ENCODE assay signal across 8 mouse cellular contexts in the genomic region with DNA sequence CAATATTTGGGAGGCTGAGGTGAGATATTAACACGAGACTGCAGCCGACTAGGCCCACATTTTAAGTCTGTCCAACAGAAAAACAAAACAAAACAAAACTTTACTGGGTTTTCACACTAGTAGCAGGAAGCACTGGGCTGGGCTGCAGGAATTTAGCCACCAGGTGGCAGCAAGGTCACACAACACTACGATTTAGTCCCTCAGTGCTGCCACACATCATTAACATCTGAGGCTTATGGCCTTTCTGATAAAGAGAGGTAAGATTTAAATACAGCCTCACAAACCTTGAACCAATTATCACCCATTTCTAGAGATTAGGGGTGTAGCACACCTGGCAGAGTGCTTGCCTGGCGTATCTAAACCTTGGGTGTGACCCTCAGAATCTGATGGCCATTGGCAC. TPM values are rescaled to one million over a fixed set of nuclear protein-coding genes. Genes with fewer than 3 reads are reported as not detected.
DNase-seq lines count a peak whose midpoint lies in the region; ATAC-seq and TF ChIP-seq lines count a peak whose summit lies in the region.

No protein-coding gene starts in this region.

- no peaks in the 10 kb centered on the region for H3K9me3 ChIP-seq in forebrain, postnatal 0 days (ENCODE audit: low read length)
- no peaks in the 10 kb centered on the region for H3K9me3 ChIP-seq in limb, embryonic 10.5 days (replicated peaks)
- H3K9me3 ChIP-seq in midbrain, embryonic 14.5 days (ENCODE audit: control insufficient read depth, low read length): no peaks in the 10 kb centered on the region

- ATAC-seq in forebrain, postnatal 0 days: peak; percentile 63; the same call in 1 of the 2 replicates
- no peak for ATAC-seq in midbrain, embryonic 14.5 days (ENCODE audit: low FRiP score, low TSS enrichment)

- H3K9ac ChIP-seq in forebrain, postnatal 0 days: no peak overlapping the region
- no peak overlapping the region for H3K9ac ChIP-seq in midbrain, embryonic 14.5 days (replicated peaks; ENCODE audit: low read length)

- no peak overlapping the region for H3K4me2 ChIP-seq in forebrain, postnatal 0 days (ENCODE audit: low read depth)
- H3K4me2 ChIP-seq in midbrain, embryonic 14.5 days (ENCODE audit: low read length): no peak overlapping the region

- DNase-seq in layer of hippocampus, adult 11-12 months (ENCODE audit: low spot score): peak; percentile 81
- DNase-seq in layer of hippocampus, adult 9-10 months (ENCODE audit: low spot score): no peak
- DNase-seq in c-Kit-positive CD71-negative TER-119-negative erythroid progenitor cells, embryonic 14.5 days (ENCODE audit: low read depth): peak; percentile 83
- peak; percentile 86 for DNase-seq in forebrain, postnatal 0 days
- DNase-seq in hindlimb bud, embryonic 11.5 days (ENCODE audit: extremely low spot score, low read depth, low spot score): peak; percentile 62
- DNase-seq in limb, embryonic 10.5 days (ENCODE audit: low spot score): peak; percentile 85
- DNase-seq in midbrain, embryonic 14.5 days: peak; percentile 89
- peak; percentile 85 to 92 for DNase-seq in spleen, postnatal 4 days (ENCODE audit: low spot score in 2 of 2)

- peak; percentile 90 for TF ChIP-seq CTCF in forebrain, postnatal 0 days (IDR thresholded peaks at IDR 0.05; ENCODE audit: low read depth)

- no peaks in the 10 kb centered on the region for H3K36me3 ChIP-seq in forebrain, postnatal 0 days (ENCODE audit: insufficient read depth)
- peaks cover 15% of the 10 kb centered on the region for H3K36me3 ChIP-seq in limb, embryonic 10.5 days
- H3K36me3 ChIP-seq in midbrain, embryonic 14.5 days (ENCODE audit: control insufficient read depth, insufficient read depth, low read length): no peaks in the 10 kb centered on the region

- H3K27ac ChIP-seq in forebrain, postnatal 0 days (ENCODE audit: low read depth, low read length): no peak overlapping the region
- H3K27ac ChIP-seq in limb, embryonic 10.5 days: no peak overlapping the region
- no peak overlapping the region for H3K27ac ChIP-seq in midbrain, embryonic 14.5 days (replicated peaks; ENCODE audit: low read depth, low read length)

- 7% methylated on average over 4 of the region's 4 CpGs for WGBS in forebrain, postnatal 0 days
- 6% methylated on average over 4 of the region's 4 CpGs for WGBS in limb, embryonic 10.5 days
- WGBS in midbrain, embryonic 14.5 days: 9% methylated on average over 4 of the region's 4 CpGs

- H3K4me3 ChIP-seq in forebrain, postnatal 0 days (ENCODE audit: low read depth, low read length): no peak overlapping the region
- H3K4me3 ChIP-seq in limb, embryonic 10.5 days: peak overlapping the region; percentile 71; the same call in 1 of the 2 replicates
- H3K4me3 ChIP-seq in midbrain, embryonic 14.5 days (replicated peaks; ENCODE audit: low read depth, low read length): no peak overlapping the region

- no peaks in the 10 kb centered on the region for H3K4me1 ChIP-seq in forebrain, postnatal 0 days (ENCODE audit: insufficient read depth)
- peaks cover 30% of the 10 kb centered on the region for H3K4me1 ChIP-seq in limb, embryonic 10.5 days
- H3K4me1 ChIP-seq in midbrain, embryonic 14.5 days (ENCODE audit: control insufficient read depth, insufficient read depth, low read length): 0 out of 2 replicates have a peak, but pooled peaks cover 11% of the 10 kb centered on the region

- H3K27me3 ChIP-seq in forebrain, postnatal 0 days (ENCODE audit: insufficient read depth, low read length): no peaks in the 10 kb centered on the region
- H3K27me3 ChIP-seq in limb, embryonic 10.5 days (ENCODE audit: low read depth, poor library complexity, severe bottlenecking): no peaks in the 10 kb centered on the region
- H3K27me3 ChIP-seq in midbrain, embryonic 14.5 days (ENCODE audit: control insufficient read depth, insufficient read depth, low read length): no peaks in the 10 kb centered on the region

RNA-seq across cellular contexts. Expression of gene Pola2, which starts 1.3 kb away (rescaled TPM):
- total RNA-seq in forebrain, postnatal 0 days (2014; rRNA removed): 12.4 and 18.1 TPM in 2 replicates
- polyA plus RNA-seq in forebrain, postnatal 0 days (2015; fragmentation: Nextera tagmentation; extraction: Ambion mirVana): 13.7 and 15.3 TPM in 2 replicates
- 125 and 130 TPM in 2 replicates for polyA plus RNA-seq in limb, embryonic 10.5 days (2016; fragmentation: Nextera tagmentation; extraction: Ambion mirVana)
- polyA plus RNA-seq in midbrain, embryonic 14.5 days (2014; fragmentation: Nextera tagmentation; extraction: Ambion mirVana): 17.6 and 23.4 TPM in 2 replicates

RNA-seq across cellular contexts. Expression of gene Slc22a20, which starts 20.7 kb away (rescaled TPM):
- not detected in 2 replicates for total RNA-seq in forebrain, postnatal 0 days (2014; rRNA removed)
- not detected in 2 replicates for polyA plus RNA-seq in forebrain, postnatal 0 days (2015; fragmentation: Nextera tagmentation; extraction: Ambion mirVana)
- not detected in 2 replicates for polyA plus RNA-seq in limb, embryonic 10.5 days (2016; fragmentation: Nextera tagmentation; extraction: Ambion mirVana)
- not detected in 2 replicates for polyA plus RNA-seq in midbrain, embryonic 14.5 days (2014; fragmentation: Nextera tagmentation; extraction: Ambion mirVana)

RNA-seq across cellular contexts. Expression of gene Cdc42ep2, which starts 40.7 kb away (rescaled TPM):
- total RNA-seq in forebrain, postnatal 0 days (2014; rRNA removed): 13.3 and 18.4 TPM in 2 replicates
- polyA plus RNA-seq in forebrain, postnatal 0 days (2015; fragmentation: Nextera tagmentation; extraction: Ambion mirVana): 13.5 and 15.6 TPM in 2 replicates
- 1.3 and 1.7 TPM in 2 replicates for polyA plus RNA-seq in limb, embryonic 10.5 days (2016; fragmentation: Nextera tagmentation; extraction: Ambion mirVana)
- polyA plus RNA-seq in midbrain, embryonic 14.5 days (2014; fragmentation: Nextera tagmentation; extraction: Ambion mirVana): 12.3 and 16.2 TPM in 2 replicates

RNA-seq across cellular contexts. Expression of gene Capn1, which starts 50.4 kb away (rescaled TPM):
- 5.5 and 7.7 TPM in 2 replicates for total RNA-seq in forebrain, postnatal 0 days (2014; rRNA removed)
- 3.0 and 3.3 TPM in 2 replicates for polyA plus RNA-seq in forebrain, postnatal 0 days (2015; fragmentation: Nextera tagmentation; extraction: Ambion mirVana)
- 2.0 and 2.4 TPM in 2 replicates for polyA plus RNA-seq in limb, embryonic 10.5 days (2016; fragmentation: Nextera tagmentation; extraction: Ambion mirVana)
- polyA plus RNA-seq in midbrain, embryonic 14.5 days (2014; fragmentation: Nextera tagmentation; extraction: Ambion mirVana): 2.4 and 2.6 TPM in 2 replicates

RNA-seq across cellular contexts. Expression of gene Dpf2, which starts 52.5 kb away (rescaled TPM):
- 52.8 and 64.5 TPM in 2 replicates for total RNA-seq in forebrain, postnatal 0 days (2014; rRNA removed)
- polyA plus RNA-seq in forebrain, postnatal 0 days (2015; fragmentation: Nextera tagmentation; extraction: Ambion mirVana): 56.8 and 60.1 TPM in 2 replicates
- 223 and 240 TPM in 2 replicates for polyA plus RNA-seq in limb, embryonic 10.5 days (2016; fragmentation: Nextera tagmentation; extraction: Ambion mirVana)
- polyA plus RNA-seq in midbrain, embryonic 14.5 days (2014; fragmentation: Nextera tagmentation; extraction: Ambion mirVana): 96.6 and 108 TPM in 2 replicates
